Mouse (Mus musculus) forebrain, embryonic 10.5 days (tissue): Measurements from ENCODE around the gene Olfr633. TPM values are rescaled to one million over a fixed set of nuclear protein-coding genes. Genes with fewer than 3 reads are reported as not detected.

Experiments
- polyA plus RNA-seq: library from polyadenylated mRNA; unstranded; fragments of >200 nt; fragmentation: Nextera tagmentation; extraction: Ambion mirVana; gene quantifications from 2 replicates; pipeline ENCODE4 v1.2.1, GENCODE M21; 2016

The Olfr633 gene
- polyA plus RNA-seq, 1 experiment from 2014 or later = not detected

Other genes starting within 250 kb of the Olfr633 start
- gene Olfr243, start 229.8 kb upstream of the Olfr633 start, polyA plus RNA-seq = not detected in 2 replicates
- gene Olfr628, start 214.1 kb upstream of the Olfr633 start, polyA plus RNA-seq = not detected in 2 replicates
- not detected in 2 replicates for gene Olfr629, start 199.5 kb upstream of the Olfr633 start, polyA plus RNA-seq
- not detected in 2 replicates for gene Olfr630, start 187.1 kb upstream of the Olfr633 start, polyA plus RNA-seq
- gene Olfr69, start 172.8 kb upstream of the Olfr633 start, polyA plus RNA-seq = not detected in 2 replicates
- not detected in 2 replicates for gene Olfr68, start 164.7 kb upstream of the Olfr633 start, polyA plus RNA-seq
- gene Olfr67, start 152.6 kb upstream of the Olfr633 start, polyA plus RNA-seq = not detected in 2 replicates
- gene Hbb-bt, start 130.4 kb upstream of the Olfr633 start, polyA plus RNA-seq = 183 and 303 TPM in 2 replicates
- gene Hbb-bs, start 116.3 kb upstream of the Olfr633 start, polyA plus RNA-seq = 80.0 and 102 TPM in 2 replicates
- 0.37 and 0.52 TPM in 2 replicates for gene Hbb-bh2, start 103.9 kb upstream of the Olfr633 start, polyA plus RNA-seq
- 4,104 and 5,437 TPM in 2 replicates for gene Hbb-bh1, start 101.3 kb upstream of the Olfr633 start, polyA plus RNA-seq
- gene Hbb-y, start 91.2 kb upstream of the Olfr633 start, polyA plus RNA-seq = 8,184 and 11,241 TPM in 2 replicates
- gene Olfr66, start 58.2 kb upstream of the Olfr633 start, polyA plus RNA-seq = not detected in 2 replicates
- not detected in 2 replicates for gene Olfr64, start 50.0 kb upstream of the Olfr633 start, polyA plus RNA-seq
- not detected in 2 replicates for gene Olfr65, start 41.0 kb upstream of the Olfr633 start, polyA plus RNA-seq
- not detected in 2 replicates for gene Olfr631, start 15.6 kb upstream of the Olfr633 start, polyA plus RNA-seq
- not detected in 2 replicates for gene Olfr632, start 10.1 kb upstream of the Olfr633 start, polyA plus RNA-seq
- 0.02 TPM in 1 of 2 replicates, not detected in the other for gene Olfr635, start 26.7 kb downstream of the Olfr633 start, polyA plus RNA-seq
- not detected in 2 replicates for gene Olfr638, start 54.3 kb downstream of the Olfr633 start, polyA plus RNA-seq
- gene Olfr639, start 72.9 kb downstream of the Olfr633 start, polyA plus RNA-seq = 0.02 TPM in 1 of 2 replicates, not detected in the other
- gene Olfr640, start 81.1 kb downstream of the Olfr633 start, polyA plus RNA-seq = not detected in 2 replicates
- not detected in 2 replicates for gene Olfr641, start 91.0 kb downstream of the Olfr633 start, polyA plus RNA-seq
- gene Olfr642, start 108.2 kb downstream of the Olfr633 start, polyA plus RNA-seq = not detected in 2 replicates
- gene 4930516K23Rik, start 117.0 kb downstream of the Olfr633 start, polyA plus RNA-seq = not detected in 2 replicates
- not detected in 2 replicates for gene Olfr644, start 127.4 kb downstream of the Olfr633 start, polyA plus RNA-seq
- not detected in 2 replicates for gene Olfr645, start 141.0 kb downstream of the Olfr633 start, polyA plus RNA-seq
- not detected in 2 replicates for gene Olfr646, start 160.4 kb downstream of the Olfr633 start, polyA plus RNA-seq
- gene Ubqln5, start 185.4 kb downstream of the Olfr633 start, polyA plus RNA-seq = not detected in 2 replicates
- not detected in 2 replicates for gene Olfr643, start 193.0 kb downstream of the Olfr633 start, polyA plus RNA-seq
- not detected in 2 replicates for gene Ubqln3, start 198.8 kb downstream of the Olfr633 start, polyA plus RNA-seq
- not detected in 2 replicates for gene Ubqlnl, start 206.1 kb downstream of the Olfr633 start, polyA plus RNA-seq
- not detected in 2 replicates for gene Olfm5, start 220.4 kb downstream of the Olfr633 start, polyA plus RNA-seq
- 0.23 and 0.29 TPM in 2 replicates for gene Olfr648, start 239.0 kb downstream of the Olfr633 start, polyA plus RNA-seq